Mouse (Mus musculus) cerebellum, postnatal 10 days (tissue): ENCODE results near the gene Smim9.

Experiments
- DNase-seq, 2 experiments: peaks; one replicate each; pipeline ENCODE4 v3.0.0; 2021; ENCODE audit warnings: mixed read lengths in 2 of 2

Gene Smim9

GRCm38 (mm10) chrX:75163670-75164069, at the start of gene Smim9:
TSS of gene Smim9 (minus strand) at chrX:75163770.
- no peak for DNase-seq

GRCm38 (mm10) chrX:75155576-75156243, 7.9 kb downstream of the Smim9 start:
- peak; percentile 42 to 62 for DNase-seq

GRCm38 (mm10) chrX:75152249-75152648, 11.3 kb downstream of the Smim9 start:
- no peak for DNase-seq

- DNase-seq, result no peak
These were observed 13.3 kb downstream of the Smim9 start for GRCm38 (mm10) chrX:75150304-75150703.

- DNase-seq, result no peak
These were observed 15.2 kb downstream of the Smim9 start for GRCm38 (mm10) chrX:75148414-75148813.

GRCm38 (mm10) chrX:75143124-75143555, 20.4 kb downstream of the Smim9 start:
- peak; percentile 12 to 27 for DNase-seq

GRCm38 (mm10) chrX:75138182-75138581, 25.4 kb downstream of the Smim9 start:
- no peak for DNase-seq

GRCm38 (mm10) chrX:75137729-75138128, 25.8 kb downstream of the Smim9 start:
- no peak for DNase-seq

GRCm38 (mm10) chrX:75136938-75137337, 26.6 kb downstream of the Smim9 start:
- no peak for DNase-seq

GRCm38 (mm10) chrX:75130467-75131160, 33.0 kb downstream of the Smim9 start, which contains the start of gene Mpp1:
TSS of gene Mpp1 (minus strand) at chrX:75131016.
- peak; percentile 78 to 89 for DNase-seq

- DNase-seq, result no peak
These were observed 34.1 kb downstream of the Smim9 start for GRCm38 (mm10) chrX:75129474-75129873.

- peak; percentile 18 to 20 for DNase-seq
These were observed 35.1 kb downstream of the Smim9 start for GRCm38 (mm10) chrX:75128333-75128980.

- DNase-seq, result no peak
These were observed 36.7 kb downstream of the Smim9 start for GRCm38 (mm10) chrX:75126893-75127292.

- no peak for DNase-seq
These were observed 38.0 kb downstream of the Smim9 start for GRCm38 (mm10) chrX:75125606-75126005.

- DNase-seq, result no peak
These were observed 48.0 kb downstream of the Smim9 start for GRCm38 (mm10) chrX:75115550-75115949.

- no peak for DNase-seq
These were observed 61.3 kb downstream of the Smim9 start for GRCm38 (mm10) chrX:75102293-75102692.

GRCm38 (mm10) chrX:75098799-75099198, 64.8 kb downstream of the Smim9 start:
- no peak for DNase-seq

GRCm38 (mm10) chrX:75096163-75096770, 67.3 kb downstream of the Smim9 start:
- peak; percentile 17 for DNase-seq
